Mouse (Mus musculus): ENCODE data around the gene Rab3il1.

Gene Rab3il1

GRCm38 (mm10) chr19:10040866-10041387 lies 39.5 kb downstream of the Rab3il1 start:
- DNase-seq (ENCODE audit: low read depth, low spot score) = no peak

DNA sequence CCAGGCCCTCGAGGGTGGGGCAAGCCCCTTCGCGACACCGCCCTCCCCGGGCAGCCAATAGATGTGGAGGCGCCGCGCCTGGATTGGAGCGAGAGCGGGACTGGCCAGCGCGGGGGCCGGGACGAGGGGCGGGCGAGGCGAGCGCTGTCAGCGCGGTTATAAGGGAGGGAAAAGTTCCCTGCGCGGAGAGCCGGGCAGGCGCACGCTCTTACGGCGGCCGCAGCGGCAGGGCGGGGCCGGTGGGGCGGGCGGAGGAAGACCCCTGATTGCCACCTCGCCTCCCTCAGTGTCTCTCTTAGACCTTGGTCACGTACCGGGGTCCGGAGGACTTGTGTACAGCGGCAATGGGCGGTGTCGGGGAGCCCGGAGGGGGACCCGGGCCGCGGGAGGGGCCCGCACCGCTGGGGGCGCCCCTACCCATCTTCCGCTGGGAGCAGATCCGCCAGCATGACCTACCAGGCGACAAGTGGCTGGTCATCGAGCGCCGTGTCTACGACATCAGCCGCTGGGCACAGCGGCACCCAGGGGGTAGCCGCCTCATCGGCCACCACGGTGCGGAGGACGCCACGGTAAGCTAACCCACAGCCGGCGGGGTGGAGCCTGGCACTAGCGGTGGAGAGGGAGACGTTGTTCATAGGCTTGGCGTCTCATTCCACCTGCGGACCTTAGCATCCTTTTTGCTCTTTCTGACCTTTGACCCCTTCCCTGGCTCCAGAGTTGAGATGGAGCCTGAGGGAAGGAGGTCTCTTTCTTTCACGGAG lies 40.1 kb downstream of the Rab3il1 start, which contains the start of gene Fads3:
Gene Fads3 (plus strand): TSS at position 182 of the 761 bp plus-strand sequence.
- no peak for DNase-seq (ENCODE audit: low read depth, low spot score)

GRCm38 (mm10) chr19:10042232-10042631 lies 40.8 kb downstream of the Rab3il1 start:
- no peak for DNase-seq (ENCODE audit: low read depth, low spot score)

- no peak for DNase-seq (ENCODE audit: low read depth, low spot score)
Observed at GRCm38 (mm10) chr19:10042816-10043215, 41.3 kb downstream of the Rab3il1 start.

DNA sequence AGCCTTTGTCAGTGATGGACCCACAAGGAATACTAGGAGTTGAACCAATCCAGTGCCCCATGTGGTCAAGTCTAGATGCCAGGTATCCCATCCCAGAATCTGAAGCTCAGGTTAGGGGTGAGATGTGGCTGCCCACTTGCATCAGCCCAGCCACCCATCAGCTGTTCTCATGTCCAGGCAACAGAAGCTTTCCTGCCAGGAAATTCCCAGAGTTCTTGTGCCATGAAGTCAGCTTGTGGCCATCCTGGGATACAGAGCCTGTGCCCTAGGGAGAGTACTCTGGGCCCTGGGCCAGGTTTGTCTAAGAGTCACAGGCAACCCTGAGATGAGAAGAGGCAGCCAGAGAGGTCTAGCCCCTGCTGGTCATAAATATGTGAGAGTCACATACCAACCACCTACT lies 42.2 kb downstream of the Rab3il1 start:
- no peak for DNase-seq (ENCODE audit: low read depth, low spot score)

DNA sequence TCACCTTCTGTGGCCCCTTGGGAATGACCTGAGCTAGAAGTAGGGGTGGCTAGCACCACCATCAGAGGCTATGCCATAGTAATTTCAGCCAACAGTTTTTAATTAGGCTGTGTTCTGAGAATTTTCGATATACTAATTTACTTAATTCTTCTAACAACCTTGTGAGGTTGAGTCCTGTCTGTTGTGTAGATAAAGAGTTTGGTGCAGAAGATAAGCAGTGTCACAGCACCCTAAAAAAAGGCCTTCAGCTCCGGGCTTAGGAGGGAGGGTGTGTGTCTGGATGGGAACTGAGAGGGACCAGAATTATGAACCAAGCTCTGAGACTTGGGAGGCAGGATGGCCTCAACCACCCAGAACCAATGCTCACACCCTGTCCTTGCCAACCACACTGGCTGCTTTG lies 44.2 kb downstream of the Rab3il1 start:
- no peak for DNase-seq (ENCODE audit: low read depth, low spot score)

- DNase-seq (ENCODE audit: low read depth, low spot score) = no peak
Observed at GRCm38 (mm10) chr19:10046346-10046745, 44.9 kb downstream of the Rab3il1 start.

GRCm38 (mm10) chr19:10046983-10047382 lies 45.5 kb downstream of the Rab3il1 start:
- DNase-seq (ENCODE audit: low read depth, low spot score) = no peak

DNA sequence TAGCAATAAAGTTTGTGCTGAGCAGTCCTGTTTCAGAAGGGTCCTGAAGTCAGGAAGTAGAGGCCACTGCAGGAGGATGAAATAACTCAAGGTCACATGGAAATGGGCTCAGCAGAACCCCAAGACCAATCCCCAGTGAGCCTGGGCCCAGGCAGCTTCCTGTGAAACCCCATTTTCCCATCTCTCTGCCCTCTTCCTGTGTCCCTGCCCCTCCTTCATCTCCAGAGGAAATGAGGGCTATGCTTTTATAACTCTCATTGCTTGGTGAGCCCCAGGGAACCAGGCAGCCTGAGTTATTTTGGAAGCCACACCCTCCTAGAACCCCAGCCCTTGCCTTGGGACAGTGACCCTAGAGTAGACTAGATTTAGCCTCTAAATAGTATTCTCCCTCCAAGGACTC lies 48.1 kb downstream of the Rab3il1 start:
- no peak for DNase-seq (ENCODE audit: low read depth, low spot score)

DNA sequence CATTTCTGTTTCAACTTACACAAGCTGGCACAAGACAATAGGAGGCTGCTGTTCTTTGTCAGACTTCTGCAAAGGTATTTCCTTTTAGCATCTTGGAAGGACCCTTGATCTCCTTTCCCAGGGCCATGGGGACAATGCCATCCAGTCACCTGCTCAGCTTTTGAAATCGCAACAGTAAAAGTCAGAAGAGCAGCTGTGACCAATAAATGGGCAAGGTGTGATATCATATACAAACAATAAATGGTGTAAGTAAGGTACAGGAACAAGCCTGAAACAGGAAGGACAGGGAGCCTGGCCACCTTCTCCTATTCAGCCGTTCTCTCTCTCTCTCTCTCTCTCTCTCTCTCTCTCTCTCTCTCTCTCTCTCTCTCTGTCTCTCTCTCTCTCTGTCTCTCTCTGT lies 49.0 kb downstream of the Rab3il1 start:
- DNase-seq (ENCODE audit: low read depth, low spot score) = no peak

- no peak for DNase-seq (ENCODE audit: low read depth, low spot score)
Observed at GRCm38 (mm10) chr19:10052698-10053097, 51.2 kb downstream of the Rab3il1 start.

DNA sequence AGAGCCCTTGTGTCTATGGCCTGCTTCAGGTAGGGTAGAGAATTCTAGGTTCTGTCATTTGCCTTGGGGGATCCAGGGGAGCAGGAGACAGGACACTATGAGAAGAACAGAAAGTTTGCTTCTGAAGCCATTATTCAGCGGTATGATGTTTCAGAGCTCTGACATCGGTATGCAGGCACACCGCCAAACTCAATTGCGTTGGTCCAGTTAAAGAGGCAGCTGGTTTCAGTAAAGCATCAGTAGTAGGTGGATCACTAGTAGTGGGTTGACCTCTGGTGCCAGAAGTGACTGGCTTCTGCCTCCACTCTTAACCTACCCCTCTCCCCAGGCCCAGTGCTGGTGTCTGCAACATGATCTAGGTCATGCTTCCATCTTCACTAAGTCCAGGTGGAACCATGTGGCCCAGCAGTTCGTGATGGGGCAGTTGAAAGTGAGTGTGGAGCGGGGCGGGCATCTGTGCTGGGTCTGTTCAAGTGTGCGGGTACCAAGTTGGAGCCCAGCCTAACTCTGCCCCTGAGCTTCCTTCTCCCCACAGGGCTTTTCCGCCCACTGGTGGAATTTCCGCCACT lies 52.3 kb downstream of the Rab3il1 start:
- DNase-seq (ENCODE audit: low read depth, low spot score) = no peak

GRCm38 (mm10) chr19:10054361-10055075 lies 53.0 kb downstream of the Rab3il1 start:
- DNase-seq (ENCODE audit: low read depth, low spot score) = no peak

- no peak for DNase-seq (ENCODE audit: low read depth, low spot score)
Observed at GRCm38 (mm10) chr19:10055261-10055660, 53.8 kb downstream of the Rab3il1 start.

GRCm38 (mm10) chr19:10055783-10056660 lies 54.6 kb downstream of the Rab3il1 start:
- DNase-seq (ENCODE audit: low read depth, low spot score) = no peak

DNA sequence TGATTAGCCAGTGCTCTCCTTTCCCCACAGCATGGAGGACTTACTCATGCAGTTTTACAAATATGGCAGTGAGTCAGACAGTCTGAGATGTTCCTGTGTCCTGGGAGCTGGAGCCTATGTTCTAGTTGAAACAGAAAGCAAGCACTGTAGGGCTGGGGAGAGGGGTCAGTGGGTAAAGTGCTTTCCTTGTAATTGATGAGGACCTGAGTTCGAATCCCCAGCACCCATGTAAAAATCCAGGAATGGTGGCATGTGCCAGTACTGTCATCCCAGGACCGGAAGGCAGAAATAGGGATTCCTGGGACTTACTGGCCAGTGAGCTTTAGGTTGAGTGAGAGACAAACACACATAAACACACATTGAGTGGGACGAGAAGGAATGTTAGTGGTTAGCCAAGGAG lies 55.2 kb downstream of the Rab3il1 start:
- no peak for DNase-seq (ENCODE audit: low read depth, low spot score)

- no peak for DNase-seq (ENCODE audit: low read depth, low spot score)
Observed at GRCm38 (mm10) chr19:10057486-10058351, 56.2 kb downstream of the Rab3il1 start.

- DNase-seq (ENCODE audit: low read depth, low spot score) = no peak
Observed at GRCm38 (mm10) chr19:10058352-10058825, 56.9 kb downstream of the Rab3il1 start.

DNA sequence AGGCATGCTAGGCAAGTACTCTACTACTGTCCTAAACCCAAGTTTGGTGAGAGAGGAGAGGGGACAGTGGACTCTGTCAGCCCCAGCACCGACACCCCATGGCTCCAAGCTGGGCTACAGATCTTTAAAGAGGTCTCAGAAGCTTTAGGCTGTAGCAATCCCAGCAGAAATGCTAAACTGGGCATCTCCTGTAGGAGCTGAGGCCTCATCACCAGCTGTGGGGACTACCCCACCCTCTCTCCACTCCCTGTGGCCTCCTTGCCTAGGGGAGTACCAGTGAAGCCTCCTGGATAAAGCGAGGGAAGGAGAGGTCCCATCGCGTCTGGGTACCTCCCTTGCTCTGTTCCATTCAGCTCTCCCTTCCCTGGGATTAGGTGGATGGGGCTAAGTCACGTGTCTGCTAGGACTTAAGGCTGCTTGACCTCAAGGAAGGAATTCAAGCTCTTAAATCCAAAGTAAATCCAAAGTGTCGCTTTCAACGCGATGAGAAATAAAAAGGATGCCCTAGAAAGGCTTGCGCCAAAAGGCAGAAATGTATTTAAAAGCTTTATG lies 57.5 kb downstream of the Rab3il1 start:
- no peak for DNase-seq (ENCODE audit: low read depth, low spot score)

Data from telencephalon, adult 2 months (tissue).